Mouse (Mus musculus): Measurements from ENCODE around the gene Timm10.

GRCm38 (mm10) chr2:84810526-84810885 is 16.3 kb upstream of the Timm10 start:
- no peak for TF ChIP-seq CTCF (IDR thresholded peaks at IDR 0.05)
- TF ChIP-seq EP300 (IDR thresholded peaks at IDR 0.05): no peak

All from lung, postnatal 0 days (tissue).